Mouse (Mus musculus): ENCODE measurements around the gene Palm3.
A peak's percentile ranks its signal among the peaks of the same experiment; 100 is the strongest.
"Not testable (repeated sequence)": the region's sequence is repeated elsewhere in the genome, so short reads cannot be mapped to it uniquely, and the experiment has no call there.

The Palm3 gene

DNA sequence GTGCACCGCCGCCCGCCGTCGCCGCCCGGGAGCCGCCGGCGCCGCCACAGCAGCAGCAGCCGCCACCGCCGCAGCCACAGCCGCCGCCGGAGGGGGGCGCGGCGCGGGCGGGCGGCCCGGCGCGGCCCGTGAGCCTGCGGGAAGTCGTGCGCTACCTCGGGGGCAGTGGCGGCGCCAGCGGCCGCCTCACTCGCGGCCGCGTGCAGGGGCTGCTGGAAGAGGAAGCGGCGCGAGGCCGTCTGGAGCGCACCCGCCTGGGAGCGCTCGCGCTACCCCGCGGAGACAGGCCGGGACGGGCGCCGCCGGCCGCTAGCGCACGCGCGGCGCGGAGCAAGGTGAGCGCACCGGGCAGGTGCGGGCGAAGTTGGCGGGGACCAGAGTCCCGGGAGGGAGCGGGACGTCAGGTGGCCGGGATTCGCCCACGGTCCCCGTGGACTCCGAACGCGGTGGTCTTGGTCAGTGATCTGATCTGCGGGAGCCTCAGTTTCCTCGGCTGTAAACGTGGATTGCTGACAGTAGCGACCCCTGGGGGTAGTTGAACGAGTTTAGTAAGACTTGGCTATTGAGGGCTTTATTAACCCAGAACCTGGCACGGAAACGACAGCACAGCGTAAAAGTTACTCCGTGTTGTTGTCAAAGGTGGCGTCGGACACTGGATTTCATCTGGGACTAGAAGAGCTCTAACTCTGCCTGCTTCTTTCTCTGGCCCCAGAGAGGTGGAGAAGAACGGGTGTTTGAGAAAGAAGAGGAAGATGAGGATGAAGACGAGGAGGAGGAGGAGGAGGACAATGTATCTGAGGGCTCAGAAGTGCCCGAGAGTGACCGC lies 22.8 kb upstream of the Palm3 start:
- DNase-seq, result peak; percentile 61 to 73

GRCm38 (mm10) chr8:83999057-83999705 lies 22.1 kb upstream of the Palm3 start:
- no peak for DNase-seq

GRCm38 (mm10) chr8:83999825-84000224 lies 21.4 kb upstream of the Palm3 start:
- no peak for DNase-seq

- no peak for DNase-seq
These were observed 19.8 kb upstream of the Palm3 start, which contains the start of gene 1700067K01Rik for GRCm38 (mm10) chr8:84001281-84002000. Gene 1700067K01Rik, plus strand, starts transcription at chr8:84001502.

DNA sequence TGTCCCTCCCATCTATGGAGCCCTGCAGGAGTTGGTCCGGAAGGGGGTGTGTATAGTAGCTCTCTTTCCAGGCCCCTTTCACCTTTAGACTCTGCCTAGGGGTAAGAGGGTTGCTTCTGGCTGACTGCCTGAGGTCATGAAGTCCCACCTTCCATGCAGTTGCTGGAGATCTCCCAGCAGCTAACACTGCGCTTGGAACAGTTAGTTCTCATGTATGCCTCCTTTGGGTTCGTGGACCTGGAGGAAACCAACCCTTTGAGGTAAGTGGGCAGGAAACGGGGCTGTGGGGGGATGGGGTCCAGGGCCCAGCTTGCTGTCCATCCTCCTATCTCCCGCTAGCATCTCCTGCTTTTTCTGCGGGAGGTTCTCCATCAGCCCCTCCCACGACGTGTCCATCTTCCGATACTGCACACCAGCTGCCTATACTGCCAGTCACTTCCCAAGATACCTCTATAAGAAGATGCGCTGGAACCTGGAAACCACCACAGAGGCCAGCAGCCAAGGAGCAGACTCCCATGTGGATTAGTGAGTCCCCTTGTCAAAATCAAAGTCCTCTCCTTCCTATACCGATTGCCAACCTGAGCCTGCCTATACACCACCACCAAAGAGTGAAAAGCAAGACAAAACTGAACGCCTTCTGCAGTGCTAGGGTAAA lies 18.2 kb upstream of the Palm3 start:
- DNase-seq, result no peak

DNA sequence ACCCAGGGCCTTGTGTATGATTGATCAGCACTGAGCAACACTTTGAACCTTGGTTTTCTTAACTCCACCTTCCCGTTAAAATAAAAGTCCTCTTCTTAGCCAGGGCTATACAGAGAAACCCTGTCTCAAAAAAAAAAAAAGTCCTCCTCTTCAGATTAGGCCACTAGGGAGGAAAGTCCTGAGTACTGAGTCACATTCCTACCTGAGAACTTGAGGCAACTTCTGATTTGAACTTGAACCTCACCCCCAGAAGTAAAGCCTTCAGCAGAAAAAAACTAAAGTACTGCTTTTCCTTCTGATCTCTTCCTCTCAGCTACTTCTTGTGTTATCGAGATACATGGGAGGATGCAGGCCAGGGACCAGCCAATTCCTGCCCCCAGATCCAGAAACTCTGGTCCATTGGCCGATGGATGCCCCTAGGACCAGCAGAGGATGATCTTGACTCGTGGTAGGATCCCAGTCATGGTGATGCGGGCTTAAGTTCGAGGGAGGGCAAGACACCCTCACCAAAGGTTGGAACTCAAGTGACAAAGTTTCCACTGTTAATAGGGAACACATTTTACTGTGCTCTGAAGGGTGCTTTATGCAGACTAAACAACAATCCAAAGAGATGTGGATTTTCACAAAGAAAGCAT lies 17.5 kb upstream of the Palm3 start:
- no peak for DNase-seq

DNA sequence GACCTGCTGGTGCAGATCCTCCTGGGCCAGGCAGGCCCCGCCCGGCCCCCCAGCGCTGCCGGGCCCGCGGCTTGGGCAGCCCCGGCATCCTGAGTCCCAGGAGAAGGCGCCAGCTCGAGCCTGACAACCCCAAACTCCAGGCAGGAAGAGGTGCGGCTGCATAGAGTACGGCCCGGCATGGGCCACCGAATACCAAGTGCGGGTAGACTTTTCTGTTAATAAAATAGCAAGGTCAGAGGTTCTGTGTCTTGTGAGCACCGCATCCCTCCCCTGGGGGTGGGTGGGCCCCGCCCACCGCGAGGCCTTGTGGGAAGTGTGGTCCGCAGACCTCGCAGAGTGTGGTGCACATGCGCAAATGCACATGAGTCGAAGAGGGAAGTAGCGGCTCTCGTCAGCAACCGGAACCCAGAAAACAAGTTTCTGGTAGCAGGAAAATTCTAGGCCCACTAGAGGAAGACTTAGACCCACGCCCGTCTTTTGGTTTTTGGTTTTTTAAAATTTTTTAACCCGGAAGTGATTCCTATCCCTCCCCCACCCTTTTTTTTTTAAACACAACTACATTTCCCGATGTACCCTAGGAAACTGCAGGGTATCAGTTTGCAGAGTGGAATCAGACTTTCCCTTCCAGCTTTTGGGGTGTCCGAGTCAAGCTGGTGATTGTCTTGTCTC lies 16.6 kb upstream of the Palm3 start:
- peak; percentile 93 to 95 for DNase-seq

DNA sequence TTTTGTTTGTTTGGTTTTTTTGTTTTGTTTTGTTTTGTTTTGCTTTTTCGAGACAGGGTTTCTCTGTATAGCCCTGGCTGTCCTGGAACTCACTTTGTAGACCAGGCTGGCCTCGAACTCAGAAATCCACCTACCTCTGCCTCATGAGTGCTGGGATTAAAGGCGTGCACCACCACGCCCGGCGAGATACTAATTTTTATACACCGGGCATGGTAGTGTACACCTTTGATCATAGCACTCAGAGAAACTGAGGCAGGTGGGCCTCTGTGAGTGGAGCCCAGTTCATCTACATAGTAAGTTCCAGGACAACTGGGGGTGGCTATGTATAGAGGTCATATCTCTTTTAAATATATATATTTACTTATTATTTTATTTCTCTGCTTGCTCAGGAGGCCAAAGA lies 15.8 kb upstream of the Palm3 start:
- DNase-seq, result not testable (repeated sequence)

- no peak for DNase-seq
These were observed 12.9 kb upstream of the Palm3 start for GRCm38 (mm10) chr8:84008362-84008761.

DNA sequence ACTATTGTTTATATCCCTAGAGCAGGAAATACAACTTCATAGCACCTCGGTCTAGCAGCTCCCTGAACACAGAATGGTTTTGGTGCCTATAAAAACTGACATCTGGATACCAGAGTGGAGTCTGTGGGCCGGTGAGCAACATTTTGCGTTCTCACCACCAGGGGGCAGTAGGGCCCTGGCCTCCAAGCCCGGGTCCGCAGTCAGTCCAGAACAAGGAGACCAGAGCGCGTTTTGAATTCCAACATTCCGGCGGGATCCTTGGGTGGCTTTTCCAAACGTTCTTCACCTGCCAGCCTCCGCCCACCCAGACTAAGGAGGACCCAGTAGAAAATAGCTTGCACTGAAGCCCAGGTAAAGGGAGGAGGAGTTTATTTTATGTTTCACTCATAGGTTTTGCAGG lies 11.4 kb upstream of the Palm3 start:
- DNase-seq, result peak; percentile 56 to 85

DNA sequence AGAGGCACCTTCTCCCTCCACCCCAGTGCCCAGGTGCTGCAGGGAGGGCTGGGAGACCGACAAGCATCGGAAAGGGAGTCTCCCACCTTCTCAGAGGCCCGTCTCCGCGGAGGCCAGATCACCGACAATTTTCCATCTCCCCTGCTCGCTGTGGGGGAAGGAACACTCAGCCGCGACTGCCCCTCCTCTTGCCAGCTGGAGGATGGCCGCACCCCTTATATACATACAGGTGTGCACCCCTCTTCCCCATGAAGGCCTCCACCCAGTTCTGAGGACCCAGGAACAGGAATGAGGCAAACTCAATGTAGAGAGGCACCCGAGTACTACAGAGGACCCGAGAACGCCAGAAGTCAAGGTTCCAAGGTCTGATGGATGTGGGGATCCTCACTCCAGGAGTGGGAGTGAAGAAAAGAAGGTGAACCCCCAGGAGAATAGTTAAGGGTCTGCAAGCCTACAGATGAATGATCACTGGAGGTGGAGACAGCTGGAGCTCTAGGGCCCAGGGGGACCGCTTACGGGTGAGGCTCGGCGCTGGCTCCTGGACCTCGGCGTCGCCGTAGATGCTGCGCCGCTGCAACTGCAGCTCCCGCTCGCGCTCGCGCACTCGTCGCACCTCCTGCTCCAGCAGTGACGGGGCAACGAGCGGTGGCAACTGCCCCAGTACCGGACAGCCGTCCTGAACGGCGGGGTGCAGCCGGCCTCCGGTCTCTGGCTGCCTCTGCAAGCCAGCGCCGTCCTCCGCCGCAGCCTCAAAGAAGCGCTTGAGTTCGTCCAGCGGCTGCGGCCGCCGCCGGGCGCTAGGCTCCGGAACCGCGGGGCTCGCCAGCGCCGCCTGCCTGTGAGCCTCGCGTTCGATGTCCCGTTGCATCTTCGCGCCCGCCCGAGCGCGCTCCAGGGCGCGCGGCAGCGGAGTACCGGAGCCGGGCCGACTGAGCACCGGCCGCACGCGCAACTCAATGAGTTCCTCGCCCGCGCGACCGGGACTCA lies 10.4 kb upstream of the Palm3 start:
- DNase-seq, result peak; percentile 54 to 84

- no peak for DNase-seq
These were observed 9.4 kb upstream of the Palm3 start, which contains the start of gene 2210011C24Rik for GRCm38 (mm10) chr8:84011705-84012498. Gene 2210011C24Rik, minus strand, starts transcription at chr8:84012171.

DNA sequence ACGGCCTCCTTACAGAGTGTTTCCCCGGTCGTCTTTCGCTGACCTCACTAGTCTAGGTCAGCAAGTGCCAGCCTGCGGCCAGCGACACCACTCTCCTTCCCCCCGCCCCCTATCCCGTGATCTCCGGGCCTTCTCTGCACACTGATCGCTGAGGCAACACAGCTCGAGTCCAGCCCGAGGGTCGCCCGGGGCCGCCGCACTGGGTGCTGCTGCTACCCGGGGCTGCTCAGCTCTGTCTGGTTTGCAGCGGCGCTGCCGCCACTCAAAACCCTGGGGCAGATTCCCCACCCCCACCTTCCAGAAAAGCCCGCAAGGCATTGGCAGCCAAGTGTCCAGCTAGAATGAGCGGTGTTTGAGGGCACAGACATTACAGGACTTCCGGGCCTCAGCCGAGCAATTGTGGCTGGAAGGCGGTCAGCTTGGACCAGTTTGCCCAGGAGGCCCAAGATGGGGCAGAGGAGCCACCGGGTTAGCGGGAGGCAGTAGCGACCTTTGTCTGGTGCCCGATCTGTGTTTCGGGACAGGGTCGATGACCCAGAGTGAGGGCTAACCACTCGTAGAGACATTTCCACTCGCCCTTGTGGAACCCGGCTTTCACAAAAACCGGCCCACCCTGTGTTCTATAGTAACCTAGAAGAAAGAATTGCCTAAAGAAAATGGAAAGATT lies 8.6 kb upstream of the Palm3 start:
- DNase-seq, result no peak

DNA sequence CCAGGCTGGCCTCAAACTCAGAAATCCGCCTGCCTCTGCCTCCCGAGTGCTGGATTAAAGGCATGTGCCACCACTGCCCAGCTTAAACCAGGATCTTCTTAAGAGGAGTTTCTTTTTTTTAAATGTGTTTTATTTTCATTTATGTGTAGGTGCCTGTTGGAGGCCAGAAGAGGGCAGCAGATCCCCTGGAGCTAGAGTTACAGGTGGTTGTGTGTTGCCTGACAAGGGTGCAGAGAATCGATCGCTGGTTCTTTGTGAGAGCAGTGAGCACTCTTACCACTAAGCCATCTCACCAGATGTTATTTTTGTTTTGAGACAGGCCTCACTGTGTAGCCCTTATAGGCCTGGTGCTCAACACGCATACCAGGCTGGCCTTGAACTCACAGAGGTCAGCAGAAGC lies 5.4 kb upstream of the Palm3 start:
- DNase-seq, result no peak

GRCm38 (mm10) chr8:84019738-84020137 lies 1.5 kb upstream of the Palm3 start:
- DNase-seq, result no peak

DNA sequence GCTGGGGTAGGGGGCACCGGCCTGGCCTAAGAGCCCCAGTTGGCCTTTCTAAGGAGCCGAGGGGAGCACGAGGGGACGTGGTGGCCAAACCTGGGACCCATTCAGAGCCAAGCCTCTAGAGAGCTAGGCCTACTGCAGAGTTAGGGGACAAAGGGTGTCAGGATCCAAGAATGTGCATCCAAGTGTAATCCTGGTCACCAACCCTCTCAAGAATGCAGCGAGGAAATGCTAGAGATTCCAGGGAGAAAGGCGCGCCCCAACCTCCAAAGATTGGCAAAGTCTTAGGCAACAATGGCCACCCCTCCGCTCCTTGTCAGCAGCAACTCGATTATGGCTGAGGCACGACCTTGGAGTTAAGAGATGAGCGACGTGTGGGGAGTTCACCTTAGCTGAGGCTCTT lies 298 bp downstream of the Palm3 start:
- no peak for DNase-seq

- DNase-seq, result no peak
These were observed 1.8 kb downstream of the Palm3 start for GRCm38 (mm10) chr8:84023085-84023484.

DNA sequence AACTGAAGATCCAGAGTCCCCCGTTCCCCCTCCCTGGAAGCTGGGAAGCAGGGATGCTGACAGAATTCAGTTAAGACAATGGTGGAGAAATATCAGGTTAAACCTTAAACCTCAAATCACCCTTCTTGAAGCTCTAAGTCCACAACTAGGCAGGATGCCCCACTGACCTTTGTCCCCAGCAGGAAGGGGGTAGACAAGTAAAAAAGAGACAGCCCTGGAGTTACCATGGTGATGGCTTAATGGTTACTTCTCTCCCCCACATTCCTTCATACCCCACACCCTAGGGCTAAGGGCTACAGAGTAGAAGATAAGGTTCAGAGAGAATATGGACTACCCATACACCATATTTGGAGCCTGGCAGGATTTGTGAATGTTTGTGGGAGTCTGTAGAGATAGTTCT lies 2.4 kb downstream of the Palm3 start:
- DNase-seq, result no peak

GRCm38 (mm10) chr8:84024171-84024570 lies 2.9 kb downstream of the Palm3 start:
- DNase-seq, result peak in 1 of 2 experiments; percentile 51
